Mouse (Mus musculus) liver, adult (tissue): ENCODE data around the gene Uba3.

ENCODE experiments used
- GATA4 ChIP-seq: IDR thresholded peaks from 2 replicates; pipeline ENCODE4 v1.6.1; 2014; ENCODE audit warnings: mild to moderate bottlenecking, low read length; ENCODE audit not compliant: insufficient replicate concordance

Gene Uba3

DNA sequence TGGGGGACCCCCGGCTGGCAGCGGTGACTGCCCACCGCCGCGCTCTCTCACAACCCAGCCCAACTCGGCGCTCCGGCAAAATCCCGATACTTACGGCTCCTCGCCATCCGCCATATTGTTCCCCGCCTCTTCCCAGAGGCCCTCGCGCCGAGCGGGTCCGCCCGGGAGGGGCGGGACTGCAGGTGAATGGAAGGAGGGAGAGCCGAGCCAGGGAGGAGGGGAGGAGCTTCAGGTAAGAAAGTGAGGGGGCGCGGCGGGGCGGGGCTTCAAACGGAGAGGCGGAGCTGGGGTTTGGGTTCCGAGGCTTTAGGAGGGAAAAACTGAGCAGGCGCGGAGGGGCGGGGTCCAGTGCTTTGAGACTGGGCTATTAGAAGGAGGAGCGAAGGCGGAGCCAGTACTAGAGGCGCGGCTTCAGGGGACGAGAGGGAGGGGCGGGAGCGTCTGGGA is at the start of gene Uba3:
Gene Uba3 (minus strand): TSS at position 209 of the 447 bp plus-strand sequence.
- no peak for TF ChIP-seq GATA4

DNA sequence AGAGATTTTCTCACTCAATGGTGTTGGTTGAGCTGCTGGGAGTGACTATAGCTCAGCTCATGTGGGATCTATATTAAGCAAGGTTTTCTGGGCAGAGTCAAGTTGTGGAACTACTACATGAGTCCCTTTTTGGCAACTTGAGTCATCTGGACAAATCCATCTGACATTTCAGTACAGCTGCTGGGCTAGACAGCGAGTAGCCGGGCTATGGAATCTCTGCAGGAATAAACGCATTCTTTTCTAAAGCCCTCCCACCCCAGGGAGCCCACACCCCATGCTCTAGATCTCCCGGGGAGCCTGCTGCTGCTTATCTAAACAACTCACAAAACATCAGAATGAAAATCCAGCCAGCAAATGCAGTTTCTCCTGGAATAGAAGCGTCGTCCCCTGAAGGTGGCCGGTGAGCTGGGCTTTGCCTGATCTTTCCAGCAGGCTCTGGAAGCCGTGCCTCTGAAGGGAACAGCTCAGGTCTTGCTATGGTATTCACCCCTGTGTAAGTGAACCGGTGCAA is 47.3 kb upstream of the Uba3 start, which contains the start of gene Lmod3:
Gene Lmod3 (minus strand): TSS at position 49 of the 511 bp plus-strand sequence.
- TF ChIP-seq GATA4, result no peak

DNA sequence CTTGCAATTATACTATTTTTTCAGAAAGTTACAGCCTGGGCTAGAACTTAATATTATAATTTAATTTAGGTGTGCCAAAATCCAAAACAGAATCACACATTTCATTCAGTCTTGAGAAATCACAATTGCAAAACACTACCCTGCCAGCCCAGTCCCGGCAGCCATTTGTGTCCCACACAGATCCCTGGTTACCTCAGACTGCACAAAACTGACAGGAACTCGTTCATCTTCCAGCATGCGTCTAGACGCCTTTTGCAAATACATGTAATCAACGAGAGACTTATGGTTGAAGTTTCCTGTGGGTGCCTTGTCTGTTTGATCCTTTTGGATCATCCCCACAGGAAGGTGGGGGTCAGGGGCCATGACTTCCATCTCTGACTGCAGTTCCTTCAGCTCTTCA is 46.6 kb upstream of the Uba3 start:
- no peak for TF ChIP-seq GATA4

DNA sequence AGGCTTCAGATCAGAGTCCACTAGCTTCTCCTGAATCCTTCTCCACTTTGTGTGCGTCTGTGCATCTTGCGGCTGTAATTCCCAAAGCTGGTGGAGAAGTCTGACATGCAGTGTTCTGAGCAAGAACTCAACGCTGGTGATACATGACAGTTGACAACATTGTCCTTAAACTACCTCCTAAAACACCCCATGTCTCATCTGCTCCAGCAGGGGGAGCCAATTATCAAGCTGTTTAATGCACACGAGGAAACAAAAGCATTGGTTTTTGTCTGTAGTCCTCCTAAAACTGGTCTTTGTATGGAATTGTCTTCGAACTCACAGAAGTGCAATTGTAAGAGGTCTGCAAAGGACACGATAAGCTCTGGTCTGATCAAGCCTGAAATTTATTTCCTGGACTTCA is 45.5 kb upstream of the Uba3 start:
- TF ChIP-seq GATA4, result no peak

DNA sequence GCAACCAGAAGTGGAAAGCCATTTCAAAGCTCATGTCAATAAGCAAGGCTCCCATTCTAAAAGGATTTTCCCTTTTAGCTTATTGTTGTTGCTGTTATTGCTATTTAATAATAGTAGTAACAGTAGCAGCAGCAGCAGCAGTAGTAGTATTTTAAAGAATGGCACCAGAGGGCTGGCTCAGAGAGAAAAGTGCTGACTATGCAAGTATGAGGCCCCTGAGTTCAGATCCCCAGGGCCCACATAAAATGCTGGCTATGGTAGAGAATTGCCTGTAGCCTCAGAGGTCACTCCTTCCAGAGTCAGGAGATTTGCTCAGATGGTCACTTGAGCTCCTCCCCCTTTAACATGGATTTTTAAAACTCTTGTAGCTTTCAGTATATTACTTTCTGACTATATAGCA is 39.8 kb upstream of the Uba3 start:
- no peak for TF ChIP-seq GATA4

DNA sequence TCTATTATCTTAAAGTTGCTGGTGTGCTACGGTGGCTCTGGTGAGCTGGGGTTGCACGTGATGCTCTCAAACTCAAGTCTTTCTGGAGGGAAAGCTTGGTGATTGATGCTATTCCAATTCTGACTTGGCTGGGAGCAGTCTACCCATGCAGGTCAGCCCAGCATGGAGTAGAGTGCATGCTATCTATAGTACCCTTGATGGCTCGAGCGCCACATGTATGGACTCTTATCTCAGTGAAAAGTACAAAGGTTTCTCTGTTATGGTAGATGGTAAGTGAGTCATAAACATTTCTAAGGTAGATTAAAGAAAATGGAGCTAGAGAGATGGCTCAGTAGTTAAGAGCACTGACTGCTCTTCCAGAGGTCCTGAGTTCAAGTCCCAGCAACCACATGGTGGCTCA is 37.1 kb upstream of the Uba3 start:
- TF ChIP-seq GATA4, result no peak

DNA sequence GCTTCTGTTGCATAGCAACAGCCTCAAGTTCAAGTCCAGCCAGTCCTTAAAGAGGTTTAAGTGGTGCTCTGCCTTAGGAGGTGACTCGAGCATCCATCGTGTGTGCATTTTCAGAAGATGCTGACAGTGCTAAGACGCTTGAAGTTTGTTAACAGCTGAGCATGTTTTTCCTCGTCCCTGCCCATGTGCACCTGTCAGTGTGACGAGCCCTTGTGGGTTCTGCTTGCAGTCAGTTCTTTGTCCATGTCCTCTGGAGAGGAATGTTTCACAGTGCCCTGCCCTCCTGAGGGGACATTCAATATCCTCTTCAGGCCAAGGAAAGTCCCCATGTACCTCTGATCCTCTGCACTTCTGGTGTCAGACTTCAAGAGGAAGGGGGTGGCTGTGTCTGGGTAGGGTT is 34.6 kb upstream of the Uba3 start:
- no peak for TF ChIP-seq GATA4

DNA sequence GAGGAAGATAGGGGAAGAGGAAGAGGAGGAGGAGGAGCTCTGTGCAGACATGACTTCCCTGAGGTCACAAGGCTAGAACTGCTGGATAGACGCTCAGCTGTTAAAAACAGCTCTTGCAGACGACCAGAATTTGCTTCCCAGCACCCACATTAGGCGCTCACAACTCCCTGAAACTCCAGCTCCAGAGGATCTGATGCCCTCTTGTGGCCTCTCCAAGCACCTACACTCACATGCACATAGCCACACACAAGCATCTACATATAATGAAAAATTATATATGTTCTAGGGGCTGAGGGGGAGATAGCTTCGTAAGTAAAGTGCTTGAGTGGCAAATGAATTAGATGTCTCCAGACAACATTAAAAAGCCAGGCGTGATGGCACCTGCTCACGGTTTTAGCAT is 33.9 kb upstream of the Uba3 start:
- TF ChIP-seq GATA4, result no peak

DNA sequence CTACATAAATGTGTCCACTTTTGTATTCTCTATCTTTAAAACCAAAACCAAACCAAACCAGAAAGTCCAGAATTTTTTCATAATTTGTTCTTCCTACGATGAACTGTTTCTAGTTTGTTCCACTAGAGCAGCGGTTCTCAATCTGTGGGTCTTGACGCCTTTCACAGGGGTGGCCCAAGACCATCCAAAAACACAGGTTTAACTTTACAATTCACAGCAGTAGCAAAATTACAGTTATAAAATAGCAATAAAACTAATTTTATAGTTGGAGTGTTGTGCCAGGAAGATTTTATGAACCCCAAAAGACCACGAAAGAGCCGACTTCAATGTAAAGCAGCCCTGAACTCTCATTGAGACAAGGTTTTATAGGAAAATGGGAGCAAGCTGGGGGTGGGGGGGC is 30.6 kb upstream of the Uba3 start:
- no peak for TF ChIP-seq GATA4

DNA sequence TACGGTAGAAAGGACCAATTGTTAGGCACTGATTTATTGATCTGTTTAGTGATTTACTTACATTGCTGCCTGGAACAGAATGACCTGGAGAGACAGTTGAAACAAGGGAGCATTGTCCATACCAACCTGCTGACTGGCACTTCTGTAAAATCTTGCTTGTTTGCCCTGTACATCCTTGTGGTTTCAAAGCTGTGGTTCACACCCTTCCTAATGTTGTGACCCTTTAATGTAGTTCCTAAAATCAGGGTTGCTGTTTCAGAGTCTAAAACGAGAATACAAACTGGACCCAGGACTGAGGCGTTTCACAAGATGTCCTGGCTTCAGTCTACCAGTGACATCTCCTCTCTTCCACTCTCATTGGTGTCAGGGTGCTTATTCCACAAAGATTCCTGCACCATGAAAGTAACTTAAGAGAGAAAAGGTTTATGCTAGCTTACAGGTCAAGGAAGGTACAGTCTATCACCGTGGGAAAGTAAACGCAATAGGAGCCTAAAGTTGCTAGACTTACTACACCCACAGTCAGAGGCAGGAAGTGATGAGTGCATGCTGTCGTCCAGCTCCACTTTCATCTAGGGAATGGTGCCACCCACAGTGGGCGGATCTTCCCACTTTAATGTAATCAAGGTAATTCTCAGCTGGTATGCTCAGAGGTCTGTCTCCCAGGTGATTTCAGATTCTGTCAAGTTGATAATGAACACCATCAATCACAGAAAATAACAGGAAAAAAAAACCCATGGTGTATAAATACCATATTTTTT is 29.6 kb upstream of the Uba3 start:
- no peak for TF ChIP-seq GATA4

DNA sequence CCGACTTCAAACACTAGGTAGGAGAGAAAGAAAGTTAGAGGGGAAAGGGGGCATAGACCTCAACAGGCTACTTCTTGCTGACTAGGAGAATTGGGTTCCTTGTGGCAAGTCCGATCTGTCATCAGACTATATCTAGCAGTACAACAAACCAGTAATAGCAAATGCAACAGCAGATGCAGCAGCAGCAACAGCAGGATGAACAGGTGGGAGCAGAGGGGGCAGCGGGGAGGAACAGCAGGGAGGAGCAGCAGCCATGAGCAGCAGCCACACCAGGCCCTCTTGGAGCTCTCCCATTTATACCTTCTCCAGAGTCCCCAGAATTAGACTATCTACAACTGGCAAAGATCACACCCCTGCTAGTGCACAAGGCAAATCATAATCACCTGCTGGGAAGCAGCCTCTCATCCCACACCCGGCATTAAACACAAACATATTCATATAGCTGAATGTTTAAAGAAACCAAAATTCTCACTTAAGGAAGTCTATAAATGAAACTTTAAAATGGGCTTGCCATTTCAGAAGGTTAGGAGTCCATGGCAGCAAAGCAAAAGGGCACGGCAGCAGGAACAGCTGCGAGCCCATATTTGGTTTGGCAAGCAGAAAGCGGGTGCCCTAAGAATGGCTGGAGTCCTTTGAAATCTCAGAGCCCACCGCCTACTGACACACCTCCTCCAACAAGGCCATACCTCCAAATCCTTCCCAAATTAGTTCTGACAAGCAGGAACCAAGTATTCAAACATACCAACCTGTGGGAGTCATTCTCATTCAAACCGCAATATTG is 21.8 kb upstream of the Uba3 start:
- no peak for TF ChIP-seq GATA4

DNA sequence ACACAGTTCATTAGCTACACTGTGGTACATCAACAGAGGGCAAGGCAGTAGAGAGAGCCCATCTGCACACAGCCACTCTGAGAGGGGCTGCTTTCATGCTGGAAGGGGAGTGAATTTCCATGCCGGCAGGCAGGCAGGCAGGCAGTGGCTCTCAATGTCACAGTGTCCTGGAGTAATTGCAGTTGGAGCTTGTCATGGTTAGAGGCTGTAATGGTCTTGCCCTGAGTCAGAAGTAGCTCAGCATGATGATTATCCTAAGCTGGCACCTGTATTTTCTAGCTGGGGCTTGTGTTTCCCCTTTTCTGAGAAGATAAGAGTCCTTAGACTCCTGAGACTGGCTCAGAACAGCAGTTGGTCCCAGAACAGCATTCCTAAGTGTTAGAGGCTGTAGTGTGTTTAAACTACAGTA is 20.6 kb upstream of the Uba3 start:
- TF ChIP-seq GATA4, result no peak

DNA sequence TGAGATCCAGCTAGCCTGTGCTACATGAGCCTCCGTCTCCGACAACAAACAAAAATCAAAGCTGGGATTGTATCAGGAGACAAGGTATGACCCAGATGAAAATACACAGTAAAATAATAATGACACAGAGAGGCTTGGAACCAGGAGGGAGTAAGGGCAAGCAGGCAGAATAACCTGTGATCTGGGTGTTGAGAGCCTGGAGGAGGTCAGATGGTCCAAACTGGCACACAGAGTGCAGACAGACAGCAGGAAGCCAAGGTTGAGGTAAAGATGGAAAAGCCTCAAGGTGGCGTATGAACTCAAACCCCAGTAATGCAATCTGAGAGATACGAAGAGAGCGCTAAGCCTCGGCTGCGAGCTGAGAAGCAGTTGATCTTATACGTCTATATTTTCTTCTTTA is 19.1 kb upstream of the Uba3 start:
- TF ChIP-seq GATA4, result no peak

DNA sequence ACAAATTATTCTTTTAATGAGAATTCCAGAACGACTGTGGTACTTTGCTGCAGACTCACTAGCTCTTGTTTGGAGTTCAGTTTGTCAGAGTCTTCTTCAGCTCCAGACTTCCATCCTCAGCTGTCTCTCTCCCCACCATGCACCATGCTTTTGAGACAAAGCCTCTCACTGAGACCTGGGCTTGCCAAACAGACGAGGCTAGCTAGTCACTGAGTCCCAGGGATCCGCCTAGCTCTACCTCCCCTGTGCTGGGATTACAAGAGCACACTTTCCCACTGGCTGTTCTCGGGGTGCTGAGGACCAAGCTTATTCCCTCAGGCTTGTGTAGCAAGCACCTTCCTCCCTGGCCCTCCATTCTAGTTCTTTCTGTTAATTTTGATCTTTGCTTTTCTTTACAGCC is 18.1 kb upstream of the Uba3 start:
- TF ChIP-seq GATA4, result no peak

DNA sequence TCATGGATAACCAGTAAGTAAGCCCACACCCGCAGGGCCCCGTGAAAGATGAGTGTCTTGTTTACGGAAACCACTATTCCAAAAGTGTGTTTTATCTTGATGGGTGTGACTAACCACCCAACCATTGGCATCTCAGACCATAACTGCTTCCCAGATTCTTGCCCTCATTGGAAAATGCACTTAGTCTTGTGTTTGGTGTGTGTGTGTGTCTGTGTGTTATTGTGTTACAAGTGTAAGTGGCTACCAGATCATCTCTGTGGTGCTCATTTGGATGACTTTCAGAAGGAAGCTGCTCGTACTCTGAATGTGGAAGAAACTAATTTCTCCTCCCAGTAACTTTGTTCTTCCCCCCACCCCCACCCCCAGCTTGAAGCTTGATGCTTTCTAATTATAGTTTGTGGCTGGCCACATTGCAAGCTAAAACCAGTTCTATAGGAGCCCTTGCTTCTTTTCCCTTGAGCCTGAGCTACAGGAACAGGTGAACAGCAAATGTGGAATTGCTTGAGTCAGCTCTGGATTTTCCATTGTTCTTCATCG is 17.6 kb upstream of the Uba3 start:
- TF ChIP-seq GATA4, result no peak

DNA sequence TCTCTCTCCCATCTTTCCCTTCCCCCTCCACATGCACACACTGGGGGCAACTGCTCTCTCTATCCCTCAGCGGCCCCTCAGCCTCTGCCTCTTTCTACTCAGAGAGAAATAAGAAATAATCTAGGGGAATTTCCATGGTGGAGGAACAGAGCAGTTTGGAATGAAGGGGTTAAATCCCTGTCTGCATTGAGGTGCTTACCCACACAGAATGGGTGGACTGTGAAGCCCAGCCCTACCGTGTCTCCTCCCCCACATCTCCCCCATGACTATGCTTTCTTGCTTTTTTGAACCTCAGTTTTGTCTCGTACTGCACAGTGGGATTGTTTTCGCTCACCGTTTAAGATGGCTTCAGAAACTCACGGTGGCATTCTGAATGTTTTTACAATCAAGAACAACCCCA is 16.9 kb upstream of the Uba3 start:
- no peak for TF ChIP-seq GATA4

DNA sequence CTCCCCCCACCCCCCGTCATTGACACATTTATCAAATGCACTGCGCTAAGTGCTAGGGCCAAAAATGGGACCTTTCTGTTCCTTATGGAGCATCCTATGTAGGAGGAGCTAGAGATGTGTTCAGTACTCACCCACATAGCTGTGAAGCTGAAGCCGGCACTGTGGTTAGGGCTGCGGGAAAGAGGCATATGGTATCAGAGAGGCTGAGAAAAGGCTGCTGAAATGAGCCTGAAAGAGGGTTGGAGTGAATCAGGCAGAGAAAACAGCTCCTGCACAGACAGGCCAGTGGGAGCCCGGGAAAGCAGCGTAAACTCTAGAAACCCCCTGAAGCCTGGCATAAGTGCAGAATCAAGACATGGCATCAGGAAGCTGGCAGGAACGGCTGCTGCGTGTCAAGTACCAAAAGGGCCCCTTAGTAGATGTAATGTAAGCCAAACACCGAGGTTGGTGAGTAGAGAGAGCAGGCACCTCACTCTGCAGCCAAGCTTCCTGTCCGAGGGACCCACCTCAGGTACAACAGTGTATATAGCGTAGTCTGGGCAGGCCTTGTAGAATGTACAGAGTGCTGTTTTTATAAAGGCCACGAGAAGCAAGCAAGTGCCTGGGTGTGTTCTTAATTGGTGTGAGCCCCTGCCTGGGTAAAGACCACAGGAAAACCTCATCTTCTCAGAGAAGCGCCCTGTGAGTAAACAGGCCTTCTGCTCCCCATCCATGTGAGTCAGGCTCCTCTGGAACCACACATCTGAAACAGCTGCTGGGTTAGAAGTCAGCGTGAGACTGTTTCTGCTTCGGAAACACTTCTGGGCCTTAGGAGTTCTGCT is 16.0 kb upstream of the Uba3 start:
- no peak for TF ChIP-seq GATA4
